Mouse (Mus musculus): ENCODE measurements around the gene Dagla. TPM values are rescaled to one million over a fixed set of nuclear protein-coding genes. Genes with fewer than 3 reads are reported as not detected.

Gene Dagla
- polyA plus RNA-seq, 1 experiment from 2014 or later, result 3.0 TPM

DNA sequence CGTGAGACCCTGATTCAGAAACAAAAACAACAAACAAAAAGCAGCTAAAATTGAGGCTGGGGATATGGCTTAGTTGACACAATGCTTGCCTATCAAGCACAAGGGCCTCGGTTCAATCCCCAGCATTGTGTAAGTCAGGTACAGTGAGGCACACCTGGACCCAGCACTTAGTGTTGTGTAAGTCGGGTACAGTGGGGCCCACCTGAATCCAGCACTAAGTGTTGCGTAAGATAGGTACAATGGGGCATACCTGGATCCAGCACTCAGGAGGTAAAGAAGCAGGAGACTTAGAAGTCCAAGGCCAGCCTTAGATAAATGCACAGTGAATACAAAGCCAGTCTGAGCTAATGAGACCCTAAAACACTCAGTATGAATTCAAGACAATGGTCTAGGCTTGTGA is 34.0 kb upstream of the Dagla start:
- 81% methylated on average over 4 of the region's 4 CpGs for WGBS
- Histone ChIP-seq H3K4me3 (ENCODE audit: low read length) (no peak overlapping the region), H3K9ac (ENCODE audit: low read depth, low read length) (no peak overlapping the region; the same call in 1 of the 2 replicates), H3K4me1 (ENCODE audit: control insufficient read depth, insufficient read depth, low read length) (no peaks in the 10 kb centered on the region), H3K27me3 (ENCODE audit: control insufficient read depth, insufficient read depth, low read length) (peaks cover 4% of the 10 kb centered on the region), H3K36me3 (ENCODE audit: control insufficient read depth, insufficient read depth, low read length) (no peaks in the 10 kb centered on the region), H3K9me3 (ENCODE audit: control insufficient read depth, low read length) (no peaks in the 10 kb centered on the region), H3K4me2 (replicated peaks; ENCODE audit: low read depth, low read length) (no peak overlapping the region), H3K27ac (ENCODE audit: low read depth, low read length) (no peak overlapping the region)
- no peak for ATAC-seq (ENCODE audit: low FRiP score, low TSS enrichment)

DNA sequence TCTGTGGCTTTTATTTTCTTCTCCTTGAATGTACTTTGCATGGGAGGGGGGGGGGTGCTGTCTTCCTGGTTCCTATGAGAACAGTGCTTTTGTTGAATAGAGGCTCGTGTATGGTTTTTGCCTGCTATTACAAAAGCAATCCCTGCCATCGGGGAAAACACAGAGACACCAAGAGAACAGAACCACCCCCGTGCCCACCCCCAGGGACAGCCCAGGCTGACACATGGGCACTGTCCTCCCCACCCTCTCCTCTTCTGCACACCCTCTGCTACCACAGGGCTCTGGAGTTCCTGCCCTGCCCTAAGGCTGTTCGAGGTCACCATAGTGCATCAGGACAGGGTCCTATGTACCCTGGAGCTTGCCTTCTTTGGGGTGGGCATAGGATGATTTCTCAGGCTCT is 29.8 kb upstream of the Dagla start:
- ATAC-seq (ENCODE audit: low FRiP score, low TSS enrichment), result no peak
- WGBS, result 83% methylated on average over 4 of the region's 4 CpGs
- Histone ChIP-seq H3K27ac (ENCODE audit: low read depth, low read length) (no peak overlapping the region), H3K4me1 (ENCODE audit: control insufficient read depth, insufficient read depth, low read length) (no peaks in the 10 kb centered on the region), H3K4me2 (replicated peaks; ENCODE audit: low read depth, low read length) (no peak overlapping the region), H3K9me3 (ENCODE audit: control insufficient read depth, low read length) (no peaks in the 10 kb centered on the region), H3K9ac (ENCODE audit: low read depth, low read length) (no peak overlapping the region), H3K36me3 (ENCODE audit: control insufficient read depth, insufficient read depth, low read length) (no peaks in the 10 kb centered on the region), H3K27me3 (ENCODE audit: control insufficient read depth, insufficient read depth, low read length) (0 out of 2 replicates have a peak, but pooled peaks cover 2% of the 10 kb centered on the region), H3K4me3 (ENCODE audit: low read length) (no peak overlapping the region)

DNA sequence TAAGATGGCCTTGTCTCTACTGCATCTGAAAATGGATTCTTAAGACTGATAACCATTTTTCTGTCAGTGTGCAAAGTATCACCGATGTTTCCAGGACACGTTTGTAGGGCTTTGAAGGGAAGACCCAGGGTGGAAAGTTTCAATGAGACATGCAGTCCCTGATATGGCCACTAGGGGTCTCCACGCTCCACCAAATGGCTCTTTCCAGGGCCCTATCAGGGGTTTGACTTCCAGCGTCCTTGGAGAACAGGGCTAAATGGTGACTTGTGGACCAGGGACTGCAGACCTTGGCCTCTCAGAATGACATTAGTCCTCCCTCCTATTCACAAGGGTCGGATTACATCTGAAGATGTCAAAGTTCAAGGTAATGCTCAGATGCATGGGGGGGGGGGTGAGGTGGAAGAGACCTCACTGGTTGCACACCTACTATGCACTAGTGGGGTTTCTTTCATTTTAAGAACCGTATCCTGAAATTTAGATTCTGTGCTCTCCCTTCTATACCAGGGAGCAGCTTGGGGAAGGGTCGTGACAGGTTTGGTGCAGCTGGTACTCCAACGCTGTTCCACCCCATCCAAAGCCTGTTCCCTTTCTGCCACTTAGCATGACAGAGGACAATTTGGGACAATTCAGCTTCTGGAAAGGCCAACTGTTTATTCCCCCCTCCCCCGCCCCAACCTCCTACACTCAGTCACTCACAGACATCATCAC is 29.0 kb upstream of the Dagla start:
- Histone ChIP-seq H3K9me3 (ENCODE audit: control insufficient read depth, low read length) (no peaks in the 10 kb centered on the region), H3K27ac (ENCODE audit: low read depth, low read length) (no peak overlapping the region), H3K36me3 (ENCODE audit: control insufficient read depth, insufficient read depth, low read length) (no peaks in the 10 kb centered on the region), H3K27me3 (ENCODE audit: control insufficient read depth, insufficient read depth, low read length) (0 out of 2 replicates have a peak, but pooled peaks cover 2% of the 10 kb centered on the region), H3K4me1 (ENCODE audit: control insufficient read depth, insufficient read depth, low read length) (no peaks in the 10 kb centered on the region), H3K4me3 (ENCODE audit: low read length) (no peak overlapping the region), H3K9ac (ENCODE audit: low read depth, low read length) (no peak overlapping the region), H3K4me2 (replicated peaks; ENCODE audit: low read depth, low read length) (no peak overlapping the region)
- WGBS, result 43% methylated on average over 9 of the region's 9 CpGs
- peak; percentile 84; the same call in 1 of the 2 replicates for ATAC-seq (ENCODE audit: low FRiP score, low TSS enrichment)

DNA sequence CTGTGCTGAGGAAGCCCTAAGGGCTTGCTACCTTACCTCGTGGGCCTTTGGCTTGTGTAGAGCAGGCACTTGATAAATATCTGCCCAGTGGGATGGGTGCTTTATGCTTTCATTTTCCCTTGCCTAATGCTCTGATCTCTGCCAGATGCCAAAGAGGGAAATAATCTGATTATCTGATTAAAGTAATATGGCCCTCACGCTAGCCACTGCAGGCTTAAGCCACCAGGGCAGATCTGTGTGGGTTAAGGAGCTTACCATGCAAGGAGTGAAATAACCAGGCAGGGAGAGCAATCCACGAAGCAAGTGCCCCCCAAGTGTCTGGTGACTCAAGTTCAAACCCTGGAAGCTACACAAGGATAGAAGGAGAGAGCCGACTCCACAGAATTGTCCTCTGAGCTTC is 27.0 kb upstream of the Dagla start:
- 0 out of 2 replicates have a peak, but pooled peaks cover 2% of the 10 kb centered on the region for H3K27me3 ChIP-seq (ENCODE audit: control insufficient read depth, insufficient read depth, low read length)
- no peaks in the 10 kb centered on the region for H3K36me3 ChIP-seq (ENCODE audit: control insufficient read depth, insufficient read depth, low read length)
- no peak overlapping the region for H3K9ac ChIP-seq (ENCODE audit: low read depth, low read length)
- H3K27ac ChIP-seq (ENCODE audit: low read depth, low read length), result no peak overlapping the region
- H3K9me3 ChIP-seq (ENCODE audit: control insufficient read depth, low read length), result no peaks in the 10 kb centered on the region
- H3K4me2 ChIP-seq (replicated peaks; ENCODE audit: low read depth, low read length), result no peak overlapping the region
- H3K4me1 ChIP-seq (ENCODE audit: control insufficient read depth, insufficient read depth, low read length), result no peaks in the 10 kb centered on the region
- no peak for ATAC-seq (ENCODE audit: low FRiP score, low TSS enrichment)
- 69% methylated on average over 4 of the region's 4 CpGs for WGBS
- no peak overlapping the region for H3K4me3 ChIP-seq (ENCODE audit: low read length)

DNA sequence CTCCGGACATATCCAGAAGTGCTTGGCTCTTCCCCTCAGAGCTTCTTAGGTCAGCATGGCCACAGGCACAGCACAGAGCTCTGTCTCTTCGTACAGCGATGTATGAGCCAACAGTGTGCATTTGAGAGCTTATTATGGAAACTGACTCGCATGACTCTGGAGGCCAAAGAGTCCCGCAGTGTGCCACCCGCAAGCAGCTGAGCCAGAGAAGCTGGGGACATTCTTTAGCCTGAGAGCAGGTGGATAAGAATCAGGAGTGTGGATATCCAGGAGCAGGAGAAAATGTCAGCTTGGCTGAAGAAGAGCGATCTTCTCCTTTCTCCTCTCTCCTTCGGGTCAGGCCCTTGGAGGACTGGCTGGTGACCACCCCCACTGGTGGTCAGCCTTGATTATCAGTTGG is 24.4 kb upstream of the Dagla start:
- ATAC-seq (ENCODE audit: low FRiP score, low TSS enrichment), result no peak
- Histone ChIP-seq H3K4me2 (replicated peaks; ENCODE audit: low read depth, low read length) (no peak overlapping the region), H3K36me3 (ENCODE audit: control insufficient read depth, insufficient read depth, low read length) (no peaks in the 10 kb centered on the region), H3K4me1 (ENCODE audit: control insufficient read depth, insufficient read depth, low read length) (0 out of 2 replicates have a peak, but pooled peaks cover 3% of the 10 kb centered on the region), H3K27ac (ENCODE audit: low read depth, low read length) (no peak overlapping the region), H3K9ac (ENCODE audit: low read depth, low read length) (no peak overlapping the region), H3K9me3 (ENCODE audit: control insufficient read depth, low read length) (no peaks in the 10 kb centered on the region), H3K4me3 (ENCODE audit: low read length) (no peak overlapping the region), H3K27me3 (ENCODE audit: control insufficient read depth, insufficient read depth, low read length) (0 out of 2 replicates have a peak, but pooled peaks cover 2% of the 10 kb centered on the region)
- 84% methylated on average over 8 of the region's 8 CpGs for WGBS

DNA sequence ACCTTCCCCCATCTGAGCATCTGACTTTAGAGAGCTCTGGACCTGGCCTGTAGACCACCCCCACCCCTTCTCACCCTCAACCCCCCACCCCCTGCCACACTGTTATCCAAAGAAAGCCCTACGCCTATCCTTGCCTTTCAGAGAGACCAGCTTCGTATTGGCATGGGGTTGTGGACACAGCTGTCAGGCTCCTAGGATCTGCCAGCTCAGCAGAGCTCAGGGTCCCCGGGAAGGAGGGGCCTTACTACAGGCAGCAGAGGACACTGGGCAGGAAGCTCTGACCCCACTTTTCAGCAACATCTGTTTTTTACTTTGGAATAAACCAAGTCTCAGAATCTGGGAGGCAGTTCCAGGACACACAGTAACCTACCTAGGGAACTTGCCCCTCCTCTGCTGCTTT is 21.9 kb upstream of the Dagla start:
- 44% methylated on average over 3 of the region's 3 CpGs for WGBS

DNA sequence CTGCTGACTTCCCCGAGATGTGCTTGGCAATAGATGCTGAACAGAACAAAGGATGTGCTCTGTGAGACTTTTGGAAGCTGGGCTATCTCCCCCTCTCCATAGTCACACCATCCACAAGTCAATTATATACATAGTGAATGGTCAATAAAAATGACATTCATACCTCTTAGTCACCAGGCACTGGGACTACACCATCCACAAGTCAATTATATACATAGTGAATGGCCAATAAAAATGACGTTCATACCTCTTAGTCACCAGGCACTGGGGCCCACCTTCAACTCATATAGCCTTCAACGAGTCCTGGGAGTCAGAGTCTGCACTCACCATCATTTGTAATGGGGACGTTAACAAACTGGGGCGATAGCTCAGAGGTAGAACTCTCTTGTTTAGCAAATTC is 19.2 kb upstream of the Dagla start:
- H3K27me3 ChIP-seq (ENCODE audit: control insufficient read depth, insufficient read depth, low read length), result no peaks in the 10 kb centered on the region
- H3K4me1 ChIP-seq (ENCODE audit: control insufficient read depth, insufficient read depth, low read length), result peaks cover 9% of the 10 kb centered on the region; the same call in 1 of the 2 replicates
- ATAC-seq (ENCODE audit: low FRiP score, low TSS enrichment), result no peak
- no peak overlapping the region for H3K4me3 ChIP-seq (ENCODE audit: low read length)
- H3K4me2 ChIP-seq (replicated peaks; ENCODE audit: low read depth, low read length), result no peak overlapping the region
- no peaks in the 10 kb centered on the region for H3K9me3 ChIP-seq (ENCODE audit: control insufficient read depth, low read length)
- H3K27ac ChIP-seq (ENCODE audit: low read depth, low read length), result no peak overlapping the region
- no peak overlapping the region for H3K9ac ChIP-seq (ENCODE audit: low read depth, low read length)
- no peaks in the 10 kb centered on the region for H3K36me3 ChIP-seq (ENCODE audit: control insufficient read depth, insufficient read depth, low read length)
- 70% methylated on average over 5 of the region's 5 CpGs for WGBS

More for the DNA sequence above, 21.9 kb upstream of the Dagla start:
- Histone ChIP-seq H3K4me3 (ENCODE audit: low read length) (no peak overlapping the region), H3K27ac (ENCODE audit: low read depth, low read length) (no peak overlapping the region), H3K27me3 (ENCODE audit: control insufficient read depth, insufficient read depth, low read length) (no peaks in the 10 kb centered on the region), H3K36me3 (ENCODE audit: control insufficient read depth, insufficient read depth, low read length) (no peaks in the 10 kb centered on the region), H3K4me2 (replicated peaks; ENCODE audit: low read depth, low read length) (no peak overlapping the region), H3K9me3 (ENCODE audit: control insufficient read depth, low read length) (no peaks in the 10 kb centered on the region), H3K4me1 (ENCODE audit: control insufficient read depth, insufficient read depth, low read length) (peaks cover 9% of the 10 kb centered on the region; the same call in 1 of the 2 replicates), H3K9ac (ENCODE audit: low read depth, low read length) (no peak overlapping the region)
- peak; percentile 54; the same call in 1 of the 2 replicates for ATAC-seq (ENCODE audit: low FRiP score, low TSS enrichment)

DNA sequence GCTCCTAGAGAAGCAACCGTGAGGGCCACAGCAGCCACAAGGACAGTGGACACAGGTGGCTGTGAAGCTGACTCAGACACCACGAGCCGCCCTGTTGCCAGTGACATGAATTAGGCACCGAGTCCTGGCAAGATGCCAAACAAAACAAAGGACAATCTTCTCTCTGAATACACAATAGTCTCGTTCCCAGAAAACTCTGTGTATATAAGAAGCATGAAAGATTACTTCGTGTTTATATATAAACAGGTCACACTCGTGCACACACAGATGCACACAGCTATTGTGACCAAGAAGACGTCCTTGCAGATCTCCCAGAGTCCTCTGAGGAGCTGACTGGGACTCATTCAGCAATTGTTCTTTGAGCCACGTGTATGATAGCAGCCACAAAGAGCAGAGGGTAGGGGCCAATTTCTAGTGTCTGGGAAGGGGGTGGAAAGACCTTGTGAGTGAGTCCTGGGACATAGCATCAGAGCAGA is 18.7 kb upstream of the Dagla start:
- 20% methylated on average over 9 of the region's 9 CpGs for WGBS
- Histone ChIP-seq H3K4me2 (replicated peaks; ENCODE audit: low read depth, low read length) (no peak overlapping the region), H3K4me3 (ENCODE audit: low read length) (no peak overlapping the region), H3K36me3 (ENCODE audit: control insufficient read depth, insufficient read depth, low read length) (no peaks in the 10 kb centered on the region), H3K9me3 (ENCODE audit: control insufficient read depth, low read length) (no peaks in the 10 kb centered on the region), H3K9ac (ENCODE audit: low read depth, low read length) (no peak overlapping the region), H3K27me3 (ENCODE audit: control insufficient read depth, insufficient read depth, low read length) (no peaks in the 10 kb centered on the region), H3K4me1 (ENCODE audit: control insufficient read depth, insufficient read depth, low read length) (peaks cover 9% of the 10 kb centered on the region; the same call in 1 of the 2 replicates), H3K27ac (ENCODE audit: low read depth, low read length) (no peak overlapping the region)
- no peak for ATAC-seq (ENCODE audit: low FRiP score, low TSS enrichment)

DNA sequence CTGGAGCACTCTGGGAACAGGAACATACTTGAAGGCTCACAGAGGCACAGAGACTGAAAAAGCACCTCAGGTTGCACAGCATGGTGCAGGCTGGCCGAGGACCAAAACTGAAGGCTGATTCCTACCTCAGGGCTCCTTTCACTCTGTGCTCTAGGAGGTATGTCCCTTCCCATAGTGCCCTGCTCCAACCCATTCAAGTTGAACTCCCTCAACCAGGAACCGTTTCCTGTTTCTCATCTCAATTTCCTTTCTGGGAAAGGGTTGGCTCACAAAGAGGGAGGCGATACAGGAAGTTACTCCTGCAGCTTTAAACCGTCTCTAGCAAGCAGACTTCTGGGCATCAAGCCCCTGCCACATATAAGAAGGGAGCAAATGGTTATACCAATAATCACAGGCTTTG is 13.1 kb upstream of the Dagla start:
- WGBS, result 43% methylated on average over 4 of the region's 4 CpGs

More for the DNA sequence above, 13.1 kb upstream of the Dagla start:
- Histone ChIP-seq H3K9me3 (ENCODE audit: control insufficient read depth, low read length) (no peaks in the 10 kb centered on the region), H3K9ac (ENCODE audit: low read depth, low read length) (no peak overlapping the region), H3K27me3 (ENCODE audit: control insufficient read depth, insufficient read depth, low read length) (no peaks in the 10 kb centered on the region), H3K27ac (ENCODE audit: low read depth, low read length) (0 out of 2 replicates have a peak overlapping the region, but pooled peaks have one; percentile 20), H3K4me1 (ENCODE audit: control insufficient read depth, insufficient read depth, low read length) (peaks cover 9% of the 10 kb centered on the region), H3K4me3 (ENCODE audit: low read length) (no peak overlapping the region), H3K4me2 (replicated peaks; ENCODE audit: low read depth, low read length) (no peak overlapping the region), H3K36me3 (ENCODE audit: control insufficient read depth, insufficient read depth, low read length) (no peaks in the 10 kb centered on the region)
- ATAC-seq (ENCODE audit: low FRiP score, low TSS enrichment), result peak; percentile 48

Measured in kidney, embryonic 14.5 days (tissue).